Mouse (Mus musculus) left cerebral cortex, postnatal 25 days (tissue): ENCODE data around the gene Spop. TPM values are rescaled to one million over a fixed set of nuclear protein-coding genes. Genes with fewer than 3 reads are reported as not detected.

Experiments
- DNase-seq, 2 experiments: peaks; one replicate each; pipeline ENCODE4 v3.0.0; 2022; ENCODE audit warnings: low spot score in 2 of 2, mixed read lengths in 1 of 2
- intact Hi-C: fragments of 180-260 bp; cut with DNase I; formaldehyde crosslinking; loops from one replicate; pipeline ENCODE4 v1.15.1; 2025
- total RNA-seq, 2 experiments: library from RNA; stranded (reverse); gene quantifications; 2 replicates each; pipeline ENCODE4 v1.2.3; 2021

The Spop gene
- total RNA-seq, 2 experiments from 2014 or later: 183 to 188 TPM

GRCm38 (mm10) chr11:95538378-95539104, 124.7 kb downstream of the Spop start:
- DNase-seq: no peak
- intact Hi-C loops: no loop called here

GRCm38 (mm10) chr11:95540637-95541385, 126.9 kb downstream of the Spop start:
- intact Hi-C loops: no loop called here

More at GRCm38 (mm10) chr11:95540637-95541385, 126.9 kb downstream of the Spop start:
- no peak for DNase-seq

Other genes starting within 250 kb of the Spop start
- gene Tac4, start 152.6 kb upstream of the Spop start, total RNA-seq: not detected
- gene Kat7, start 103.8 kb upstream of the Spop start, total RNA-seq: 10 to 100 TPM; 67.5 to 70.1 TPM
- gene Fam117a, start 77.1 kb upstream of the Spop start, total RNA-seq: 1 to 10 TPM; 2.5 to 3.8 TPM
- gene Slc35b1, start 29.4 kb upstream of the Spop start, total RNA-seq: 10 to 100 TPM; 65.6 to 66.0 TPM
- gene Nxph3, start 100.5 kb downstream of the Spop start, total RNA-seq: 10 to 100 TPM; 20.5 to 35.2 TPM
- gene Ngfr, start 173.7 kb downstream of the Spop start, total RNA-seq: 1 to 10 TPM; 1.1 to 1.7 TPM